Mouse (Mus musculus): Measurements from ENCODE around the gene Tcerg1l.
A peak's percentile ranks its signal among the peaks of the same experiment; 100 is the strongest.

The Tcerg1l gene

GRCm38 (mm10) chr7:138397485-138398181 lies at the start of gene Tcerg1l:
Tcerg1l (minus strand) TSS chr7:138397730.
- DNase-seq = peak; percentile 19

- no peak for DNase-seq
Observed at GRCm38 (mm10) chr7:138442096-138442495, 44.6 kb upstream of the Tcerg1l start.

- DNase-seq = no peak
Observed at GRCm38 (mm10) chr7:138432541-138432940, 35.0 kb upstream of the Tcerg1l start.

- DNase-seq = no peak
Observed at GRCm38 (mm10) chr7:138431456-138431855, 33.9 kb upstream of the Tcerg1l start.

GRCm38 (mm10) chr7:138429916-138430315 lies 32.4 kb upstream of the Tcerg1l start:
- no peak for DNase-seq

GRCm38 (mm10) chr7:138428826-138429225 lies 31.3 kb upstream of the Tcerg1l start:
- DNase-seq = peak; percentile 28

GRCm38 (mm10) chr7:138427441-138427840 lies 29.9 kb upstream of the Tcerg1l start:
- no peak for DNase-seq

- DNase-seq = no peak
Observed at GRCm38 (mm10) chr7:138413496-138413895, 16.0 kb upstream of the Tcerg1l start.

- DNase-seq = no peak
Observed at GRCm38 (mm10) chr7:138401641-138402040, 4.1 kb upstream of the Tcerg1l start.

- DNase-seq = no peak
Observed at GRCm38 (mm10) chr7:138400506-138401272, 3.2 kb upstream of the Tcerg1l start.

GRCm38 (mm10) chr7:138398182-138398793 lies 758 bp upstream of the Tcerg1l start:
- DNase-seq = peak; percentile 88

- DNase-seq = peak; percentile 4
Observed at GRCm38 (mm10) chr7:138396863-138397484, 556 bp downstream of the Tcerg1l start.

GRCm38 (mm10) chr7:138396109-138396862 lies 1.2 kb downstream of the Tcerg1l start:
- DNase-seq = peak; percentile 18

- DNase-seq = no peak
Observed at GRCm38 (mm10) chr7:138389941-138390340, 7.6 kb downstream of the Tcerg1l start.

GRCm38 (mm10) chr7:138389071-138389470 lies 8.5 kb downstream of the Tcerg1l start:
- DNase-seq = no peak

- DNase-seq = no peak
Observed at GRCm38 (mm10) chr7:138379221-138379620, 18.3 kb downstream of the Tcerg1l start.

GRCm38 (mm10) chr7:138378546-138378945 lies 19.0 kb downstream of the Tcerg1l start:
- no peak for DNase-seq

GRCm38 (mm10) chr7:138375573-138375972 lies 22.0 kb downstream of the Tcerg1l start:
- no peak for DNase-seq

- DNase-seq = no peak
Observed at GRCm38 (mm10) chr7:138374376-138374775, 23.2 kb downstream of the Tcerg1l start.

GRCm38 (mm10) chr7:138373530-138373929 lies 24.0 kb downstream of the Tcerg1l start:
- no peak for DNase-seq

- DNase-seq = no peak
Observed at GRCm38 (mm10) chr7:138367570-138367969, 30.0 kb downstream of the Tcerg1l start.

GRCm38 (mm10) chr7:138365519-138365918 lies 32.0 kb downstream of the Tcerg1l start:
- DNase-seq = no peak

- no peak for DNase-seq
Observed at GRCm38 (mm10) chr7:138357475-138357874, 40.1 kb downstream of the Tcerg1l start.
